Mouse (Mus musculus) adrenal gland, postnatal 25 days (tissue): ENCODE results near the gene Gpr39. TPM values are rescaled to one million over a fixed set of nuclear protein-coding genes. Genes with fewer than 3 reads are reported as not detected.
"Not testable (repeated sequence)": the region's sequence is repeated elsewhere in the genome, so short reads cannot be mapped to it uniquely, and the experiment has no call there.

Source experiments
- DNase-seq: peaks from one replicate; pipeline ENCODE4 v3.0.0; 2021; ENCODE audit warnings: mixed read lengths
- long read RNA-seq: library from polyadenylated mRNA; stranded (forward); transcript quantifications from one replicate; pipeline ENCODE4 v2.0.0, GENCODE M21; 2021
- total RNA-seq: library from RNA; stranded (reverse); gene quantifications from 2 replicates; pipeline ENCODE4 v1.2.3, GENCODE M21; 2021

Gpr39 gene
- total RNA-seq, result 0.12 TPM in 1 of 2 replicates, not detected in the other
- long read RNA-seq, partial matches to known transcripts, result 0 of 1 reads
- long read RNA-seq, other reads (novel, unspliced or antisense), result 0 of 1 reads

DNA sequence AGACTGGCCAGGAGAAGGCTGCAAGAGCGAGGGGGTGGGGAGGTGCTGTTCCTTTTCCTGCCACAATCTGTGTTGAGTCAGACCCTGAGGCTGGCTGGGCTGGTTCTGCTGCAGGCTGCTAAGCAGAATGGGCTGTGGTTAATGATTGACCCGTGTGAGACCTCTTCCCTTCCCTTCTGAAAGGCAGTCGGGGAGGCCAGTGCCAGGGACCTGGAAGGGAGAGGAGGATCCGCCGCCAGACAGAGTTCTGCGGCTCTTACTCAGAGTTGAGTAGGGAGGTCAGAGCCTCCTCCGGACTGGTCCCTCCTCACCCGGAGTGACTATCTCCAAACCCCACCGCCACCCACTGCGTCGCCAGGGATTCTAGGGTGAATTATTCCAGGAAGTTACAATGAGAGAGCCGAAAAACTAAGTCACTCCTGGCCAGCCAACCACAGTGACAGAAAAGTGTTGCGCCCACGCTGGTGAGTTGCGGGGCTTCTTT lies at the start of gene Gpr39:
Gene Gpr39, plus strand, starts transcription at position 206 of the 484 bp plus-strand sequence.
- no peak for DNase-seq

DNA sequence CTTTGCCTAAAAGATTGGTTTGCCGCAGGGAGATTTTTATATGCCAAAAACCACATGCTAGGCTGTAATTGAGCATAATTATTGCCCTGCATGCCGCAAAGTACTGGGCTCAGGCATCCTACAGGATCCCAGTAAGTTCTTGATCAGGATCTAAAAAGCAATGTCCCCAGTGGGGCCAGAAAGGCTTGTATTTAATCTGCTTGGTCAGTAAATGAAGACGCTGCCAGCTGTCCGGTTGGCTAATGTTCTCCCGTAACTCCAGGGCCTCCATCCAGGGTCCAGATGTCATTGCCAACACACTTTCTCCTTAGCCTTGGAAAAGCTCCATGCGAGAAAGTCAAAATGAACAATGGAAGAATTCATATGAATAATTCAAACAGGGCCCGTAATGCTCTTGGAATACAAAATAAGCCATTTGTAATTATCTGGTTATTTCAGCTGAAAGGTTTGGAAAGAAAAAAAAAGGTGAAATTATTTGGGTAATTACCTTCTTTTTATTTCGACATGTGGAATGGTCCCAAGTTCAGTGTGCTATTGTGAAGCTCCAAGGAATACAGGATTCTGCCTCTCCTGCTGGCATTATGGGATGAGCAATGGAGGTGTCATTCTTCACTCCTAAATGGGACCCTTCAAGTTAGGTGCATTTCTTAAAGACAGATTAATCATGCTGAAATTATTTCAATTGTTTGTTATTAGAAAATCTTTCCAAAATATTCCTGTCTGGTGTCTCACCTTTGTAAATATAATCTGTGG lies 37.1 kb upstream of the Gpr39 start:
- peak; percentile 4 for DNase-seq

DNA sequence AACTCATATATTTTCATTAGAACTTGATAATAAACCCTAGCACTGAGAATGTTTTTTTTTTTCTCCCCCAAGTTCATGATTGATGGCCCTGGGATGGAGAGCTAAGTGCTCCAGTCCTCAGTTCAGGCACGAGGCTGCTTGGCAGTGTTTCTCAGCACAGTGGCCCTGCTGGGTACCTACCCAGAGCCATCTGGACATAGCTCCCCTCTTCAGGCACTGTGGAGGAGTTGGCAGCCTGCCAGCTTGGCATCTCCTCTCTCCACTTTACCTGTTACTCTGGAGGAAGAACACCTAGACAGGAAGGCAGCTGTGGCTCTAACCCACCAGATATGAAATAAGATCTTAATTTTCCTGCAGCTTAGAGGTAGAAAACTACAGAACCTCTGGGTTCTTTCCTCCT lies 33.2 kb upstream of the Gpr39 start:
- no peak for DNase-seq

DNA sequence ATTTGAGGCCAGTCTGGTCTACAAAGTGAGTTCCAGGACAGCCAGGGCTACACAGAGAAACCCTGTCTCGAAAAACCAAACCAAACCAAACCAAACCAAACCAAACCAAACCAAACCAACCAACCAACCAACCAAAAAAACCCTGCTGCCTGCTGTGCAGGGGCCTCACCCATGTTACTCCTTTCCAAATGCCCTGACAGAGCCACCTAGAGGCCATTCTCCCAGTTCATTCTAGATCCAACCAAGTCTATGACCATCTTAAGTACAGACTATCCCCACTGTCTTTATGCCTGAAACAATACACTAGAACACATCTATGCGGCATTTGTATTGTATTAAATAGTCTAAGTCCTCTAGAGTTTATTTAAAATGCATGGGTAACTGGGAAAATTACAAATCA lies 30.0 kb upstream of the Gpr39 start:
- not testable (repeated sequence) for DNase-seq

DNA sequence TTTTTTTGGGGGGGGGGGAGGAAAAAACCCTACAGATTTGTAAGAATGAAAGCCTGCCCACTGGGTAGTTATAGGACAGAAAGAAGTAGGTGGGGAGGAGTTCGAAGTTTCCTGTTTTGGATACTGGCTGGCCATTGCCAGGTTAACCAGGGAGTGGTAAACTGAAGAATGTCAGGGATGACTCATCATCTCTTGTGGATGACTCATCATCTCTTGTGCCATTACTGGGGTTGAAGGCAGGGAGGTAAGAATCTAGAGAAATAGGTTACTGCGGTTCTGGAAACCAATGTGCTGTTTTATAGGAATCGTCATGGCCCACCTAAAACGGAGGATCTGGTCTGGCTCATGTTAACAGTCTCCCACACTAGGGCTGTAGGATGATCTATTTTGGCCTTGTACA lies 28.8 kb upstream of the Gpr39 start:
- no peak for DNase-seq

DNA sequence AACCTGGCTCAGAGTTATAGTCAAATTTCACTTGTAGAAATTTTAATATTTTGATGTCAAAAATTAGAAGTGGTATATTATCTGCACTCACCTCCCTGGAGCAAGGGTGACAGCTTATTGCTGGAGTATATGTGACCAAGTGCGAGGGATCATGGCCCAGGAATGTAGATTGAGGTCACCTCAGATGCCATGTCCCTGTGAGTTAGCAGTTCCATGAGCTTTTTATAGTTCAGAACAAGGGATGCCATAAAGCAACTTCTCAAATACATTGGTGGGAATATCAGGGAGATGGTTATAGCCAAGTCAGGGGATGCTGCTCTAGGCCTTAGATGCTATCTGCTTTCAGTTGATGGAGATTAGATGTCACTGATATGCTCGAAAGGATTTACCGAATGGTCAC lies 27.7 kb upstream of the Gpr39 start:
- DNase-seq, result no peak

DNA sequence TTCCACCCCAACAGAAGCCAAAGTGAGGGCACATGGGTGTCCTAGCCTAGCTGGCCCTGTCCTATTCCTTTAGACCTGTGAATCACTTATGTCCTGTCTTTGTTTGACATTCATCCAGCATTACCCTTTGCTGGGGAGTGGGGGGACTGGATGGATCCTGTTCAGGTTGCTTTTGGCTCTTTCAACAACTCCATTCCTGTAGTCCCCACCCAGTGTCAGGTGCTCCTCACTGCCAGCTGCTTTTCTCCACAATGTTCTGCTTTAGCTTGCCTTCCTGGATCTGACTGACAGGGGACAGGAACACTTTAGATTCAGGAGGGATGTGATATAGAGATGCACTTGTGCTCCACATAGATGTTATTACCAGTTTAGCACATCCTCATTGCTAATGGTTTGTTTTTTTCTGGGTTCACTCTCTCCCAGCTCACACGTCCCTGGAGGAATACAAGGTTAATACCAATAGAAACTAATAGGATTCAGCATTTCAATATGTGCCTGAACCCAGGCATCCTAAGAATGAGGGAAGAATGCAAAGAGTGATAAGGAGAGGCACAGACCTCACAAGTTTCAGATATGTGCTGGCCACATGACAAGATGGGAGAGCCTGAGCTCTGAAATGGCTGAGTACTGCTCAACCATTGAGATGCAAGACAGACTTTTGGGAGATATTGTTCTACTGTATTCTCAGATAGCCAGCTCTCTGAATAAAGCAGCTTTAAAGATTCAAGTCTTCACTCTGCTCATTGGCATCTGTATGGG lies 23.8 kb upstream of the Gpr39 start:
- DNase-seq, result no peak

DNA sequence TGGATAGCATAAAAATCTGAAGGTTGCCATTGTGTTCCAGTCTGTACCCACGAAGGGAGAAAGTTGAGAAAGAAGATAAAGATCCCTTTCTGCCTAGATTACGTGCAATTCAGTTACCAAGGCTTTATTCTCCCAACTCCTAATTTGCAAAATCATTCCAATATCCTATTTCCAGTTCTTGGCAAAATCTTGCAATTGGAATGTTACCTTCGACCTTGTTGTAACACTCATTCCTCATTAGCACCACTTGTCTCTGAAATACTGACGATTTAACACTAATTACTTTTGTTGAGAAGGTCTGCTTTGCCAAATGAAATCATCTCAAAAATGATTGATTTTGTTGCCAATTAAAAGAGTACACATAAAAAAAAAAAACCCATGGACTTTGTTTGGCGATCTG lies 19.4 kb upstream of the Gpr39 start:
- DNase-seq, result no peak

DNA sequence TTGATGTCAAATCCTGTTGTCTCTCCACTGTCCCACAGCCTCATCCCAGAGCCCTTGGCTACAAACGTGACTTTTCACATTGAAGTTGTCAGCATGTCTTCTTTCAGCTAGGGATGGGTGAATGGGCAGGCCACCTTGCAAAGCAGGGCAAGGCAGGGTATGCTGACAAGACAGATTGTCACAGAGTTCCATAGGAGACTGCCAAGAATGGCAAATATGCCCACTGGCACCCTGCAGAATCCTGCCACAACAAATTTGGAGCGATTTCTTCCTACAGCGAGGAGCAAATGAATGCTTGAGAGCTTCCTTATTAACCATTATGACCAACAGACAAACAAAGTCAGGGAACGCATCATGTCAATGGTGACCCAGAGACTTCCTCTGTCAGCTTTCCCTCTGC lies 16.6 kb upstream of the Gpr39 start:
- DNase-seq, result no peak

DNA sequence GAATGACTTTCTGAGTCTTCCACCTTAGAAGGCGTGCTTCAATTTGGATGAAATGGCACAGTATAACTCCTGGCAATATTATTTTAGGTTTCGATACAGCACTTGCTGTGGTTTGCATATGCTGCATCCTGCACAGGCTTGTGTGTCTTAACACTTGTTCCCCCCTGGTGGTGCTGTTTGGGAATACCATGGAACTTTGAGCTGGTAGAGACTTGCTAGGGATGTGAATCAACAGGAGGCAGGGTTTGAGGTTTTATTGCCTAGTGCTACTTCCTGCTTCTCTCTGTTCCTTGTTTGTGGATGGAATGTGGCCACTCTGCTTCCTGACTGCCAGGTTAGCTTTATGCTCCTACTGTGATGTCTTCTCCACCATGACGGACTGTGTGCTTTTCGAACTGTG lies 15.9 kb upstream of the Gpr39 start:
- no peak for DNase-seq

DNA sequence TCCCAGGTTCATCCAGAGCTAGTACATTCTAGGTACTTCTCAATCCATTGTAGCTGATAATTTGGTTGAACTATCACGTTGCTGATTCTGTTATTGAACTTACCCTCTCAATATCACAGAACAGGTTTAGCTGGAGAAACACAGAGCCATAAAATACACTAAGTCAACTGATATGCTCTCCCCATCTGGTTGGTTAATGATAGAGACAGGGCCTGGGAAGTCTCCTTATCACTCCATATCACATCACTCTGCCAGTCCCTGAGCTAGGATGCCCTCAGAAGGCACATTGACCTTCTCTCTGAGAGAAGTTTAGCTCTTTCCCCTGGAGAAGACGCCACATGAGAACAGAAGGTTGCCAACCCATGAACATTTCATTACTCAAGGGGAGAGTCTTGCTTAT lies 14.7 kb upstream of the Gpr39 start:
- DNase-seq, result no peak

DNA sequence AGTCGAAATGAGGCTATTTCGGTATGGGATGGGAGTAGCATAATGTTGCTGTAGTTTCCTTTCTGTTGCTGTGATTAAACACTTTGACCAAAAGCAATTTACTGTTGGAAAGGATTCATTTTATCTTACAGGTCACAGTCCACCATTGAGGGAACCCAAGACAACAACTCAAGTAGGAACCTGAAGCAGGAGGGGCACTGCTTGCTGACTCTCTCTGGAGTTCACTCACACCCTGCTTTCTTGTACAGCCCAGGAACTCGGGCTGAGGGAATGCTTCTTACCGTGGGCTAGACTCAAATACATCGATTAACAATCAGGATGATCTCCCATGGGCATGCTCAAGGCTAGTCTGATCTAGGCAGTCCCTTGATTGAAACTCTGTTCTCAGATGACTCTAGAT lies 14.1 kb upstream of the Gpr39 start:
- no peak for DNase-seq

DNA sequence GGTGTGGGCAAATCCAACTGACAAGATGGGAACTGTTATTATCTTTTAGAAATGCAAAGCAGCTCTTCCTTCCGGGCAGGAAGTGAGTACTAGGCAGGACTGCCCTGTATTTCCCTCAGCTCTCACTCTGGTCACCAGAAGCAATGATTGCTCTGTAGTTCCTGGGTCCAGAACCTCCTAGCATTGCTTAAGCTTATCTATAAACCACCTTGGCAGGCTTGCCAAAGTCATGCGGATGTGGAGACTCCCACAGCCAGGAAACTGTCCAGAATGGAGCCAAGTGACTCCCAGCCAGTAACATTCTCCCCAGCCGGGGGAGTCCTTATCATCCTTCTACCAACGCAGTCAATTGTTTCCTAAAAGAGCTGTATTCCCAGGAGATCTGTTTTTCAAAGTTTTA lies 13.7 kb upstream of the Gpr39 start:
- DNase-seq, result peak; percentile 17

DNA sequence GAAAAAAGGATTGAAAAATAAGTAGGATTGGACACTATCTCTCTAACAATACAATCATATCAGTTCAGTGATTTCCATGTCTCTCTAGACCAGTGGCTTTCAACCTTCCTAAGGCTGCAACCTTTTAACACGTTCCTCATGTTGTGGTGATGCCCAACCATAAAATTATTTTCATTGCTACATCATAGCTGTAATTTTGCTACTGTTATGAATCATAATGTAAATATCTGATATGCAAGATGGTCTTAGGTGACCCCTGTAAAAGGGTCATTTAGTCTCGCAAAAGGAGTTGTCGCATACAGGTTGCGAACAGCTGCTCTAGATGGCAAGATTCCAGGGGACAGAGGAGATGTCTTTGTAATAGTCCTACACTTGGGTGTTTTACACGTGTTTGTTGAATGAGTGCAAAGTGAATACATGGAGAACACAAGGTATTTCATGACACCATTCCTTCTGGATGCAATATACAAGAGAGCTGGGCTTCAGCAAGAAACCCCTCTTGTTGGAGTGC lies 11.6 kb upstream of the Gpr39 start:
- no peak for DNase-seq

DNA sequence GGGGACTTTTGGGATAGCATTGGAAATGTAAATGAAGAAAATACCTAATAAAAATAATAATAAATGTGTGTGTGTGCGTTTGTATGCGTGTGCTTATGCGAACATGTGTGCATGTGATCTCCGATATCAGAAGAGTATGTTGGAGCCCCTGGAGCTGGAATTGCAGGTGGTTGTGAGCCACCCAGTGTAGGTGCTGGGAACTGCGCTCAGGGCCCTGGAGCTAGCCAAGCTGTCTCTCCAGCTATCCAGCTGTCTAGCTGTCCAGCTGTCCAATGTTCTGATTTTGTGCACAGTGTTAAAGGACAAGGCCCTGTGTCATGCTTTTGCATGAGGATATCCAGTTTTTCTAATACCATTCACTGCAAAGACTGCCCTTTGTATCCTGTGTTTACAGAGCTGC lies 7.8 kb upstream of the Gpr39 start:
- no peak for DNase-seq

DNA sequence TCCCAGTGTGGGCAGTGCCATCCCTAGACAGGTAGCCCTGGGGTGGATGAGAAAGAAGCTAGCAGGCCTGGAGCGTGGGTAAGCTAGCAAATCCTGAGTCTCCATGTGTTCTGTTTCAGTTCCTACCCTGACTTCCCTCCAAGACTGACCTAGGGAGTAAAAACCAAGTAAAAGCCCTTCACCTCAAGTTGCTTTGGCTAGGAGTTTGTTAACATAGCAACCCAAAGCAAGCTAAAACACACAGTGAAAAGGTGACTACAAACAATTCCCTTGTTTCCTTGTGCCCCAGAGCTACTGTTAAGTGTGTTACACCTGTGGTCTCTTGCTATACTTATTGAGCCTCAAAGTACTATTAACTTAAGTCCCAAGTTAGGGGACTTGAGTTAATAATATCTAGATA lies 1.6 kb upstream of the Gpr39 start:
- no peak for DNase-seq

DNA sequence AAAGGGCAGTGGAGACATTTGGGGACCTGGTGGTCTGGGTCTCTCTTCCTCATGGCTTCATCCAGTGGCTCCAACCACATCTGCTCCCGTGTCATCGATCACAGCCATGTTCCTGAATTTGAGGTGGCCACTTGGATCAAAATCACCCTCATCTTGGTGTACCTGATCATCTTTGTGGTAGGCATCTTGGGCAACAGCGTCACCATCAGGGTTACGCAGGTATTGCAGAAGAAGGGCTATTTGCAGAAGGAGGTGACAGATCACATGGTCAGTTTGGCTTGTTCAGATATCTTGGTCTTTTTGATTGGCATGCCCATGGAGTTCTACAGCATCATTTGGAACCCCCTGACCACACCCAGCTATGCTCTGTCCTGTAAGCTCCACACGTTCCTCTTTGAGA lies 491 bp downstream of the Gpr39 start:
- DNase-seq, result no peak

DNA sequence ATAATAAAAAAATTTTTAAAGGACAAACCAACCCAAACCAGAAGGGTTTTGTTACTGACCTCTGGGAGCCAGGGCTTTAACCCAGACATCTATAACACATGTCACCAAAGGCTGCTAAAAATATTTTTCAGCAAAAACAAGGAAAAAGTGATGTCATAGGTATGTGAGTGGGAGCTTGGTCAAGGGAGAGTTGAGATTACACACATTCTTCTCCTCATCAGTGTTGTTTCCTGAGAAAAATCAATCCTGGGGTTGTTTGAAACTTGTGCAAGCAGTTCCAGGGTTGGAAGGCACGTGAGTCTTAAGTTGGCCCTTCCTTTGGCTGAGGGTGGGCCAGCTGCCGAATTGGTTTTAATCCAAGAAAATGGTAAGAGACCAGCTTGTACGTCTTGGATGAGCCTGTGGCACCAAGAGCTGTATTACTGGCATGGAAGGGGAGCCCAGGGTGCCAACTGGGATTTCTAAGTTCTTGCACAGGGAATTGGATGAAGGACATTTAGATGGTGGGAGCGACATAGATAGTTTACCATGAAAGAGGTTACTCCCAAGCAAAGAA lies 2.8 kb downstream of the Gpr39 start:
- DNase-seq, result no peak

DNA sequence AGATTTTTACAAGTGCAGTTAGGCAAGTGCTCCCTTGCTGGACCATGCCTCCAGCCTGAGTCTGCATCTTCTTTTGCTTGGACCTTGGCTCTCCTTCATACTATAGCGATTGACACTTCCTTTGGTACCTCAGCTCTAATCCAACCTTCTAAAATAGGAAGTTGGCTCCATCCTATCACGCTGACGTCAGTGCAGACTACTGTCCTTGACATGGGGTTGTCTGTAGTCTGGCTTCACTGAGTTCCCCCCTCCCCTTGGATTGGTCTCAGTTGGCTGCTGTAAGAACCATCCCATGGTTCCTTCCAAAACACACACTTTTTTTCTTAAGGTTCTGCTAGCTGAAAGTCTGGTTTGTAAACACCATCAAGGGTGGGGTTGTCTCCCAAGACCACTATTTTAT lies 7.6 kb downstream of the Gpr39 start:
- DNase-seq, result no peak

DNA sequence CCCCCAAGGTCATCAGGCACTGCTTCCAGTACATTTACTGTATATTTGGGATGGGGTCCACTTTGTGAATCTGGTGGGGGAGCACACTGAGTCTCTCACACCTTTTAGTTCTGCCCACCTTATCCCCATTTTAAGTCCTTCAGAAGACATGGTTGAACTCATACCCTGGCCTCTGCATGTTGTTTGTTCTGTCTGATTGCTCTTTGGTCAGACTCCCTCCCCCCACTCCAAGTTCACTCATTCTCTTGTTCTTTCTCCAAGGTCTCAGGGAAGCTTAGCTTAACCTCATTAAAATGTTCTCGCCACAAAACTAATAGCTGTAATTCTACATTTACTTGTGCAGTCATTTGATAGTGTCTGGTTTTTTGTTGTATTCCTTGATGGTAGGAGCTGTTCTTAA lies 8.5 kb downstream of the Gpr39 start:
- DNase-seq, result no peak

DNA sequence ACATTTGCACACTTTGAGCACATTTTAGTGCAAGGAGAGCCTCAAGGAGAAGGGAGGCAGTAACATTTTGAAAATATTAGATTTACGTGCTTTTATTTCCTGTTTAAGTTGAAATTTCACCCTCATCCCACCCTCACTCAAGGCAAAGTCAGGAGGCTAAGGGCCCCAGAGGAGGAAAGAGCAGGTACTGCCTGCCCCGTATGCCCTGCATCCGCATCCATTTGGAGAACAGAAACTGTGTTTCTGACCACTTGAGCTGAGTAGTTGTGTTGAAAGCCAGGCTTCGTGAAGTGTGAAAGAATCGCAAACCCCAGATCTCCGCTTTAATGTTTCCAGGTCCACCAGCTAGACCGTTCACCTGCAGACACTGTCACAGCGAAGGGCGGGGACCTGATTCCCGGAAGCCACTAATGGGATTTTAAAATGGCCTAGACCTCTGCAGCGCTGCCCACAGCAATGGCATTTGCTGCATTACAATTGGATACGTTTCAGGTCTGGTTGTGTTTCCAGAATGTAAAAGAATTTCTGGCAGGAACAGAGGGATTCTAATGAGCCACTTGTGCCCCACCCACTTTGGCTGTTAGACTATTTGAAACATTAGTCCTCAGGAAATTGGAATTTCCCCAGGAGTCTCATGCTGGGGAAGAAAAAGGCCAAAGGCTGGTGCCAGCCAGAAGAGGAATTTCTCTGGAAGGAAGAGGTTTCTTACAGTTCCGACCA lies 11.1 kb downstream of the Gpr39 start:
- no peak for DNase-seq

DNA sequence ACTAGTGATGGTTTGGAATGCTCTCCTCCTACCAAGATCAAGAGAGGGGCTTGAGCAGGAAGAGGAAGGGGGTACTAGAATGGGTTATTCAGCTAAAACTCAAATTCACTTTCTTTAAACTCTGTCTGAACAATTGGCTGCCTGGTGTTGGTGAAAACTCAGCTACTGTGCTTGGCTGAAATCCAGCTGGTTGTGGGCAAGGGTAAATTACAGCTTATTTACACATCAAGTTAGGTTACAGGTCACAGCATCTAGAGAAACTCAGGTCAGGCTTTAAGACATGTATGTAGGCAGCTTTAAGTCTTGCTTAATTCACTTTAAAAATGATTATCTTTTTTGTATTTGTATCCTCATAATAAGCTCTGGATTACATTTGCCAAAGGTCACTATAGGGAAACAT lies 16.7 kb downstream of the Gpr39 start:
- DNase-seq, result no peak

DNA sequence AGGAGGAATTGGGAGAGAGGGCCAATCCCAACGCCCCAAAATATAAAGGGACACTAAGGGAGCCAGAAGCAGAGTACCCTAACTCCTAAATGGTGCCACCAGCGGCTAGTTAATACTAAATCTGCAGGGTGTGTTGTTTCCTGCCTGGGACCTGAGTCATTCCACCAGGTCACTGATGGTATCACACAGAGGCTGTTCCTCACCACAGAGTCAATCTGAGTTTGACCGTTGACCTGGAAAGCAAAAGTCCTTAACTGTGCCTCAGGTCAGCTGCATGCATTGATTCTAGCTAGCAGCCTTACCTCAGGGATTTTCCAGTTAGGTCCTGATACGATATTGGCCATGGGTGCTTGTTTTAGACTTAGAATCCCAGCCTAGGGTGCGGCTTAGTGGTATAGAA lies 17.5 kb downstream of the Gpr39 start:
- no peak for DNase-seq
